Mouse (Mus musculus) liver, adult 2 months (tissue): ENCODE measurements around the gene Mfn2. TPM values are rescaled to one million over a fixed set of nuclear protein-coding genes. Genes with fewer than 3 reads are reported as not detected.
"Not testable (repeated sequence)": the region's sequence is repeated elsewhere in the genome, so short reads cannot be mapped to it uniquely, and the experiment has no call there.

Source experiments
- DNase-seq: peaks from one replicate; pipeline ENCODE4 v3.0.0-alpha.2; 2011; ENCODE audit warnings: low read depth, low spot score; ENCODE audit errors: extremely low read depth
- H3K27ac ChIP-seq: fragments of 200-500 bp; replicated peaks from 2 replicates; pipeline ENCODE4 v1.5.1; 2012; ENCODE audit warnings: low read depth, mild to moderate bottlenecking, control low read depth, inconsistent platforms, low read length; ENCODE audit not compliant: insufficient read depth
- H3K27me3 ChIP-seq: fragments of 200-500 bp; 2 replicates; pipeline ENCODE4 v1.6.1; 2012; ENCODE audit warnings: mild to moderate bottlenecking, moderate library complexity, low read length, inconsistent platforms; ENCODE audit not compliant: control insufficient read depth, insufficient read depth
- H3K36me3 ChIP-seq: fragments of 200-500 bp; 2 replicates; pipeline ENCODE4 v1.6.1; 2012; ENCODE audit warnings: low read length, inconsistent platforms; ENCODE audit not compliant: control insufficient read depth, insufficient read depth
- H3K4me1 ChIP-seq: fragments of 200-500 bp; 2 replicates; pipeline ENCODE4 v1.6.1; 2011; ENCODE audit warnings: low read length; ENCODE audit not compliant: control insufficient read depth, insufficient read depth
- H3K4me3 ChIP-seq: fragments of 200-500 bp; 2 replicates; pipeline ENCODE4 v1.5.1; 2011; ENCODE audit warnings: low read depth, mild to moderate bottlenecking, control low read depth, low read length, moderate library complexity; ENCODE audit not compliant: insufficient read depth
- H3K79me2 ChIP-seq: fragments of 200-500 bp; 2 replicates; pipeline ENCODE4 v1.6.1; 2012; ENCODE audit warnings: inconsistent platforms, mild to moderate bottlenecking, low read length, moderate library complexity; ENCODE audit not compliant: control insufficient read depth, insufficient read depth
- H3K9ac ChIP-seq: fragments of 200-500 bp; 2 replicates; pipeline ENCODE4 v1.6.1; 2012; ENCODE audit warnings: low read depth, mild to moderate bottlenecking, control low read depth, inconsistent platforms, low read length
- CTCF ChIP-seq: fragments of 200-500 bp; IDR thresholded peaks from 2 replicates; pipeline ENCODE4 v1.5.1; 2011; ENCODE audit warnings: low read depth, low read length, control low read depth
- POLR2A ChIP-seq: fragments of 200-500 bp; IDR thresholded peaks from 2 replicates; pipeline ENCODE4 v1.6.1; 2011; ENCODE audit warnings: low read length, control low read depth; ENCODE audit not compliant: insufficient read depth; ENCODE audit errors: extremely low read depth
- WGBS: fragments of 180-500 bp; shearing (Covaris S2); methylation state at CpG from one replicate; pipeline ENCODE4 v1.1.7; 2018; 5-methylcytosine and 5-hydroxymethylcytosine counted together
- polyA plus RNA-seq: library from polyadenylated mRNA; depleted of rRNA; stranded (reverse); fragments of >200 nt; gene quantifications from 2 replicates; pipeline ENCODE4 v1.2.3, GENCODE M21; 2012; rRNA removed
- total RNA-seq: library from RNA; depleted of rRNA; stranded (reverse); fragments of >200 nt; gene quantifications from 2 replicates; pipeline ENCODE4 v1.2.3, GENCODE M21; 2014; rRNA removed

Gene Mfn2
- total and polyA plus RNA-seq, 2 experiments: 36.6 to 49.4 TPM

- TF ChIP-seq POLR2A: no peak
- no peak for TF ChIP-seq CTCF
- no peak overlapping the region for H3K27ac ChIP-seq
- no peak overlapping the region for H3K4me3 ChIP-seq
- H3K4me1 ChIP-seq: peaks cover 3% of the 10 kb centered on the region
- 92% methylated on average over 3 of the region's 3 CpGs for WGBS
- peaks cover 12% of the 10 kb centered on the region; the same call in 1 of the 2 replicates for H3K79me2 ChIP-seq
- no peak overlapping the region for H3K9ac ChIP-seq
- H3K27me3 ChIP-seq: no peaks in the 10 kb centered on the region
- DNase-seq: no peak
- peaks cover 14% of the 10 kb centered on the region for H3K36me3 ChIP-seq
These were observed 61.6 kb downstream of the Mfn2 start for GRCm38 (mm10) chr4:147842871-147843270.

GRCm38 (mm10) chr4:147839282-147839681 lies 65.2 kb downstream of the Mfn2 start:
- peaks cover 14% of the 10 kb centered on the region for H3K36me3 ChIP-seq
- WGBS: 99% methylated on average over 24 of the region's 26 CpGs
- not testable (repeated sequence) for DNase-seq, H3K4me1 ChIP-seq, H3K9ac ChIP-seq, H3K27me3 ChIP-seq, H3K27ac ChIP-seq, H3K4me3 ChIP-seq, H3K79me2 ChIP-seq

DNA sequence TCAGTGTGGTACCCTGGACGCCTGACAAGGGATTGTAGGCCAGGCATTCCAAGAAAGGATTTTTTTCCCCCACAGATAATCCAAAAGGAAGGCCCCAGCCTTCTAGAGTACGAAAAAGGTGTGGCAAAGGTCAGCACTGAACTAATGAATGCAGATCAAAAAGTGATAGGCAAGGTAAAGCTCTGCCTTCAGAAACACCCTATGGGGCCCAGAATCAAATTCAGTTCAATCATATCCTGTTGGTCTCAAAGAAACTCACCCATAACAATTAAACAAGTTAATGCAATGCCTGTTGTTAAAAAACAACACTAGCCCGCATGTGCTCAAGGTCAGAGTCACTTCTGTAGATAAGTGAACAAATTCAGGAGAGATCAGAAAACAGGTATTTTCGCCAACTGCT lies 80.1 kb downstream of the Mfn2 start:
- 96% methylated on average over 4 of the region's 4 CpGs for WGBS
- Histone ChIP-seq H3K27ac (no peak overlapping the region), H3K9ac (no peak overlapping the region), H3K27me3 (peaks cover 5% of the 10 kb centered on the region; the same call in 1 of the 2 replicates), H3K79me2 (no peaks in the 10 kb centered on the region), H3K4me1 (no peaks in the 10 kb centered on the region), H3K4me3 (no peak overlapping the region), H3K36me3 (peaks cover 35% of the 10 kb centered on the region)
- TF ChIP-seq CTCF (no peak), POLR2A (no peak)
- no peak for DNase-seq

Other genes with a start within 250 kb of the Mfn2 start
- not detected in 2 replicates for gene Zfp534, start 202.2 kb downstream of the Mfn2 start, total RNA-seq
- not detected in 2 replicates for gene Zfp534, start 202.2 kb downstream of the Mfn2 start, polyA plus RNA-seq
- gene Zfp984, start 94.9 kb downstream of the Mfn2 start, total RNA-seq: 1.6 and 2.6 TPM in 2 replicates
- 0.05 and 0.20 TPM in 2 replicates for gene Zfp984, start 94.9 kb downstream of the Mfn2 start, polyA plus RNA-seq
- 3.8 and 4.9 TPM in 2 replicates for gene Zfp933, start 56.3 kb downstream of the Mfn2 start, total RNA-seq
- 0.56 and 0.61 TPM in 2 replicates for gene Zfp933, start 56.3 kb downstream of the Mfn2 start, polyA plus RNA-seq
- gene Miip, start 35.9 kb downstream of the Mfn2 start, total RNA-seq: 11.4 and 12.1 TPM in 2 replicates
- gene Miip, start 35.9 kb downstream of the Mfn2 start, polyA plus RNA-seq: 28.4 and 44.3 TPM in 2 replicates
- gene Fv1, start 35.7 kb downstream of the Mfn2 start, total RNA-seq: 3.0 and 3.5 TPM in 2 replicates
- 0.57 and 0.61 TPM in 2 replicates for gene Fv1, start 35.7 kb downstream of the Mfn2 start, polyA plus RNA-seq
- gene Plod1, start 32.1 kb upstream of the Mfn2 start, total RNA-seq: 24.5 and 27.3 TPM in 2 replicates
- 32.9 and 38.3 TPM in 2 replicates for gene Plod1, start 32.1 kb upstream of the Mfn2 start, polyA plus RNA-seq
- gene 2510039O18Rik, start 36.2 kb upstream of the Mfn2 start, total RNA-seq: 13.5 and 16.8 TPM in 2 replicates
- 36.6 and 40.1 TPM in 2 replicates for gene 2510039O18Rik, start 36.2 kb upstream of the Mfn2 start, polyA plus RNA-seq
- not detected in 2 replicates for gene Nppb, start 81.1 kb upstream of the Mfn2 start, total RNA-seq
- not detected in 2 replicates for gene Nppb, start 81.1 kb upstream of the Mfn2 start, polyA plus RNA-seq
- gene Nppa, start 96.0 kb upstream of the Mfn2 start, total RNA-seq: not detected in 2 replicates
- not detected in 2 replicates for gene Nppa, start 96.0 kb upstream of the Mfn2 start, polyA plus RNA-seq
- 1.8 and 2.8 TPM in 2 replicates for gene Clcn6, start 134.1 kb upstream of the Mfn2 start, total RNA-seq
- gene Clcn6, start 134.1 kb upstream of the Mfn2 start, polyA plus RNA-seq: 2.0 and 5.3 TPM in 2 replicates
- gene Mthfr, start 134.4 kb upstream of the Mfn2 start, total RNA-seq: 4.1 and 6.2 TPM in 2 replicates
- 11.8 and 12.9 TPM in 2 replicates for gene Mthfr, start 134.4 kb upstream of the Mfn2 start, polyA plus RNA-seq
- 2.1 and 2.4 TPM in 2 replicates for gene Agtrap, start 183.3 kb upstream of the Mfn2 start, total RNA-seq
- gene Agtrap, start 183.3 kb upstream of the Mfn2 start, polyA plus RNA-seq: 3.7 TPM in 2 replicates
- 8.1 and 8.9 TPM in 2 replicates for gene Mad2l2, start 225.7 kb upstream of the Mfn2 start, total RNA-seq
- gene Mad2l2, start 225.7 kb upstream of the Mfn2 start, polyA plus RNA-seq: 49.6 and 58.5 TPM in 2 replicates
- gene Draxin, start 226.0 kb upstream of the Mfn2 start, total RNA-seq: not detected in 2 replicates
- not detected in 2 replicates for gene Draxin, start 226.0 kb upstream of the Mfn2 start, polyA plus RNA-seq
- 35.0 and 38.7 TPM in 2 replicates for gene Fbxo6, start 247.4 kb upstream of the Mfn2 start, total RNA-seq
- 91.9 and 97.2 TPM in 2 replicates for gene Fbxo6, start 247.4 kb upstream of the Mfn2 start, polyA plus RNA-seq